Mouse (Mus musculus) lung, postnatal 0 days (tissue): ENCODE results near the gene Ptk7.

Source experiments
- CTCF ChIP-seq: IDR thresholded peaks from 2 replicates; pipeline ENCODE4 v1.5.1; 2016; ENCODE audit warnings: antibody characterized with exemption, mild to moderate bottlenecking
- EP300 ChIP-seq: IDR thresholded peaks from 2 replicates; pipeline ENCODE4 v1.6.1; 2016; ENCODE audit warnings: antibody characterized with exemption, mild to moderate bottlenecking, control low read depth

- TF ChIP-seq CTCF (no peak), EP300 (no peak)
Observed at GRCm38 (mm10) chr17:46598963-46599362, 30.3 kb downstream of the Ptk7 start.
